Mouse (Mus musculus) liver, adult 2 months (tissue): Measurements from ENCODE around the gene Ube2d1.

Experiments
- CTCF ChIP-seq: fragments of 200-500 bp; IDR thresholded peaks from 2 replicates; pipeline ENCODE4 v1.5.1; 2011; ENCODE audit warnings: low read depth, low read length, control low read depth
- POLR2A ChIP-seq: fragments of 200-500 bp; IDR thresholded peaks from 2 replicates; pipeline ENCODE4 v1.6.1; 2011; ENCODE audit warnings: low read length, control low read depth; ENCODE audit not compliant: insufficient read depth; ENCODE audit errors: extremely low read depth

DNA sequence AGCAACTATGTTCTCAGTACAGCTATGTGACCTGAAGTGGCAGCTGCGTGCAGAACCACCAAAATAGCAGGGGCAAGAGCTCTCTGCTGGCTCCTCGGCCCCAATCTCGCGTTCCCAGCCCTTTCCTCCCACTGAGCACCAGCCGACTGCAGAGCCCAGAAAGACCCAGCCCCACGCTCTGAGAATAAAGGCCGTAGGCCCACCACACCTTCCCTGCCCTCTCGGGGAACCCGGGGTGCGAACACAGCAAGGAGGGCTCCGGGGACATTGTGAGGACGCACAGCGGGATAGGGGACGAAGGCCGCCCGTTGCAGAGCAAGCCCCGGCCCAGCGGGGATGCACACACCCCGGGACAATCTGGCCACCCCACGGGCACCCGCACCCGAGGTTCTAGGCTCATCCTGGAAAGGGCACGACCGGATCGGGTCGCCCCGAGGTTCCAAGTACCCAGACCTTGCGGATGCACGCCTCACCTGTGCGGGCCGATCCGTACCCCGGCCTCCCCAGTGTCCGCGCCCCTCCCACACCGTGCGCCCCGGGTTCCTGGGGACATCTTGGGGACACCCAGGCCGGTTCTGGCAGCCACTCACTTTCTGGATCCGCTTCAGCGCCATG is 444 bp downstream of the Ube2d1 start:
- TF ChIP-seq CTCF (no peak), POLR2A (no peak)
